Mouse (Mus musculus) right cerebral cortex, postnatal 36 days (tissue): Measurements from ENCODE around the gene Ints7.

Experiments used
- DNase-seq, 2 experiments: peaks; one replicate each; pipeline ENCODE4 v3.0.0; 2022; ENCODE audit warnings: low spot score in 2 of 2, mixed read lengths in 1 of 2

Gene Ints7

GRCm38 (mm10) chr1:191632511-191633095 is 57.2 kb downstream of the Ints7 start:
- DNase-seq: no peak

GRCm38 (mm10) chr1:191634116-191634515 is 58.7 kb downstream of the Ints7 start:
- no peak for DNase-seq

- DNase-seq: no peak
Measured at GRCm38 (mm10) chr1:191638404-191638803, 63.0 kb downstream of the Ints7 start.

GRCm38 (mm10) chr1:191639200-191639807 is 63.9 kb downstream of the Ints7 start:
- peak; percentile 29 to 51 for DNase-seq

GRCm38 (mm10) chr1:191640146-191640545 is 64.7 kb downstream of the Ints7 start:
- DNase-seq: no peak

- no peak for DNase-seq
Measured at GRCm38 (mm10) chr1:191640848-191641247, 65.4 kb downstream of the Ints7 start.

- DNase-seq: no peak
Measured at GRCm38 (mm10) chr1:191641438-191641837, 66.0 kb downstream of the Ints7 start.

GRCm38 (mm10) chr1:191642903-191643302 is 67.5 kb downstream of the Ints7 start:
- no peak for DNase-seq

- no peak for DNase-seq
Measured at GRCm38 (mm10) chr1:191645921-191646320, 70.5 kb downstream of the Ints7 start.

GRCm38 (mm10) chr1:191647590-191647989 is 72.2 kb downstream of the Ints7 start:
- DNase-seq: no peak

GRCm38 (mm10) chr1:191659441-191659840 is 84.0 kb downstream of the Ints7 start:
- DNase-seq: no peak

GRCm38 (mm10) chr1:191661019-191661796 is 85.8 kb downstream of the Ints7 start:
- DNase-seq: no peak

GRCm38 (mm10) chr1:191662178-191662898 is 86.9 kb downstream of the Ints7 start:
- peak; percentile 39 to 47 for DNase-seq

- DNase-seq: no peak
Measured at GRCm38 (mm10) chr1:191662899-191663500, 87.6 kb downstream of the Ints7 start.

- DNase-seq: no peak
Measured at GRCm38 (mm10) chr1:191663603-191664002, 88.2 kb downstream of the Ints7 start.

GRCm38 (mm10) chr1:191666351-191666750 is 90.9 kb downstream of the Ints7 start:
- no peak for DNase-seq

- no peak for DNase-seq
Measured at GRCm38 (mm10) chr1:191668030-191668429, 92.6 kb downstream of the Ints7 start.
